Mouse (Mus musculus) heart, postnatal 4 days (tissue): ENCODE data around the gene Grin3b. TPM values are rescaled to one million over a fixed set of nuclear protein-coding genes. Genes with fewer than 3 reads are reported as not detected.
"Not testable (repeated sequence)": the region's sequence is repeated elsewhere in the genome, so short reads cannot be mapped to it uniquely, and the experiment has no call there.

ENCODE experiments used
- DNase-seq: peaks from one replicate; pipeline ENCODE4 v3.0.0; 2021
- total RNA-seq, 2 experiments: library from RNA; stranded (reverse); gene quantifications; 2 replicates each; pipeline ENCODE4 v1.2.3; 2021

Grin3b gene
- total RNA-seq, 2 experiments from 2014 or later, result 0.21 TPM; not detected in 1

GRCm38 (mm10) chr10:79936284-79936910 is 34.1 kb upstream of the Grin3b start:
- DNase-seq, result no peak

DNA sequence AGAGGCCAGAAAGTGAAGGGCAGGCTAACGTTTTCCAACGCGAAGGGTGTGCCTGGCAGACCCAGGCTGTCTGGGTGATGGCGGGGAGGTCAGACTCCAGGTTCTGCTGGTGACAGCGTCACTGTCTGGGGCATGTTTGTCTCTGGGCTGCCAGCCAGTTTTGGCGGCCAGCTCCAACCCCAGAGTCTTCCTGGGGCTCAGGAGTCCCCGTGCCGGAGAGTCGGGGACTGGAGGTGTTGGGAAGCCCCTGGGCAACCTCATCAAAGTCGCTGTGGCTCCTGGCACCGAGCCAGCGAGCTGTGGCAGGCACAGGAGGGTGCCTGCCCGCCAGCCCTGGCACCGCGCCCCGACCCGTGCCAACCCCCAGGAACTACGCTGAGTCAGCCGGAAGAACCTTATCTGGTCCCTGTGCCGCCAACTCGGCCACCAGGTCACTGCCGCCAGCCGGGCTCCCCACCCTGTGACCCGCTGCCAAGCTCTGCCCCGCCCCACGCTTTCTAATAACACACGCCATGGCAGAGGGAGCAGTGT is 33.5 kb upstream of the Grin3b start:
- DNase-seq, result peak; percentile 92

- no peak for DNase-seq
Measured at GRCm38 (mm10) chr10:79937775-79938526, 32.6 kb upstream of the Grin3b start.

DNA sequence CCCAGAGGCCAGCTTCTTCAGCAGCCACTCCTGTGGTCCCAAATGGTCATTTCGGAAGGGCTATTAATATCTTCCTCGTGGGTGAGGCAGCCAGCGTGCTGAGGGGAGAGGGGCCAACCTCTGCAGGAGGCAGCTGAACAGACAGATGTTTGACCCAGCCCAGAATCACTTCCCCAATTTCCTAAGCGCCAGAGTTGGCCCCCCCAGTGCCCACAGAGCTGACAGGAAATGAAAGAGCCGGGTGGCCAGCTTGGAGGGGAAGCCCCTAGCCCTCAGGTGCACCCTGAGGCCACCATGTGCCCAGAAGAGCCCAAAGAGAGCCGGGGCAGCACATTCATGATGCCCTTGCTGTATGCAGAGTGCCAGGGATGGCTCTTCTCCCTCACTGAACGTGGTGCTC is 29.8 kb upstream of the Grin3b start:
- no peak for DNase-seq

DNA sequence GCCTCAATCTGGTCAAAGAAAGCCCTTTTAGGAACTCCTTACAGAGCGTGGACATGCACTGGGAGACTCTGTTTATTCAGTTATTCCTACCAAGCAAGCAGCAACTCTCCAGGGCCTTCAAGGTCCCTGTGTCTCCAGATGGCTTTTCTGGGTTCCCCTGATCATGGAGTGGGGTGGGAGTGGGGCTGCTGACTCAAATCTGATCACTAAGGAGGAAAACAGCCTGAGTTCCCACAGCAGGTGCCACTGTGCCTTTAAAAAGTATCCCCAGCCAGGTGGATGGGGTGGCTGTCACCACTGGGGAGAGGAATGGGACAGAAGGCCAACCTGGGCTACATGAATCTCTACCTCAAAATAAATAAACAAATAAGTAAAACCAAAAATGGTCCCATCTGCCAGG is 27.5 kb upstream of the Grin3b start:
- DNase-seq, result no peak

DNA sequence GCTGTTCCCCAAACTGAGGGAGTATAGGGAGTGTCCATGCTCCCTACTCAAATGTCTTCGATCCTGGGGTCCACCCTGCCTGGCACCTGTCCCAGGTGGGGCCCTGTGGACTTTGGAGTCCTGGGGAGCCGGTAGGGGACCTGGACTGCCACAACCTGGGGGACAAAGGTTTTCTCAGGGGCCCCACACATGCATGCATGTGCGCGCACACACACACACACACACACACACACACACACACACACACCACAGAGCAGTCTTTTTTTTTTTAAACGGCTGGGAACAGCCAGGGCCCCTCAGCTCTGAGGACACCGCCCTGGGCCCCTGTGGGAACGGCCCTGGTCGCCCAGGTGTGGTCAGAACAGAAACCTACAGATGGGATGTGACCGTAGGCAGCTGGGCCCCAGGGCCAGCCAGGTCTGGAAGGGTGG is 27.0 kb upstream of the Grin3b start:
- no peak for DNase-seq

- no peak for DNase-seq
Measured at GRCm38 (mm10) chr10:79945507-79946234, 24.8 kb upstream of the Grin3b start.

DNA sequence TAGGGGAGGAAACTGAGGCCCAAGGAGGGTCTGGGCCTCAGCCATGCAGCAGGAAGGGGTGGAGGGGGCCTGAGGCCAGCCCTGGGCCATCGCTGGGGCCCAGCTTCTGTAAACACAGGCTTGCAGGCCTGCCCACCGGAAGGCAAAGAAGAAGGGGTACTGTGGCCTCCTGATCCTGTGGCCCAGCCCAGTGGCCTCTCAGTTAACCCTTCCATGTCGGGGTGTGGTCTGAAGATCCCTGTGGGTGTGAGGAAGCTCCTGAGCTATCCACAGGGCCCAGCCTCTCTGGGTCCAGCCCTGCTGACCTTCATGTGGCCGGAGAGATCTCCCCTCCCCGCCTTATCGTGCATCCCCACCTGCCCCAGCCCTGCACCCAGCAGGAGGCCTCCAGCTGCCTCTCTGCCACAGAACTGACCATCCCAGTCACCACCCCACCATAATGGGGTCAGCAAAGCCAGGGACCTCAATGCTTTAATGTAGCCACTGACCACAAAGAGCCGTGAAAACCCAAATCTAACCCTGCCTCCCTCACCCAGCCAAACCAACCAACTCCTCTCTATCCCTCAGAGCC is 23.7 kb upstream of the Grin3b start:
- no peak for DNase-seq

DNA sequence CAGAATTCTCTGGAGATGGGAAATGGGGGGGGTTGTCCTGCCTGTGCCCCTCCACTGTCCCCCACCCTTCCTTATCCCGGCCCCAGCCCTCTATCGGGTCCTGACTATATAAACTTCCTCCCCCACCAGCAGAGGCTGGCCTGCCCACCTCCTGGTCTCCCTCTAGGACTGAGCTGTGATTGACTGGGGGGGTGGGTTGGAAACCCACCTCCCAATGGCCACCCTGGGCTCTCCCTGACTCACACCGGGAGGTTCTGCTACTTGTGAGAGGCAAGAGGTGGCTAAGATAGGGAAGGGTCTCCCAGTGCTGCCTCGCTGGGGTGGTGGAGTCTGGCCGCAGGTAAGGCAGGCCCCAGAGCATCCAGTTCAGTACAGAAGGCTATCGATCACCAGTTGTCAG is 23.0 kb upstream of the Grin3b start:
- no peak for DNase-seq

- DNase-seq, result no peak
Measured at GRCm38 (mm10) chr10:79949873-79950272, 20.6 kb upstream of the Grin3b start.

- no peak for DNase-seq
Measured at GRCm38 (mm10) chr10:79950661-79951060, 19.9 kb upstream of the Grin3b start.

DNA sequence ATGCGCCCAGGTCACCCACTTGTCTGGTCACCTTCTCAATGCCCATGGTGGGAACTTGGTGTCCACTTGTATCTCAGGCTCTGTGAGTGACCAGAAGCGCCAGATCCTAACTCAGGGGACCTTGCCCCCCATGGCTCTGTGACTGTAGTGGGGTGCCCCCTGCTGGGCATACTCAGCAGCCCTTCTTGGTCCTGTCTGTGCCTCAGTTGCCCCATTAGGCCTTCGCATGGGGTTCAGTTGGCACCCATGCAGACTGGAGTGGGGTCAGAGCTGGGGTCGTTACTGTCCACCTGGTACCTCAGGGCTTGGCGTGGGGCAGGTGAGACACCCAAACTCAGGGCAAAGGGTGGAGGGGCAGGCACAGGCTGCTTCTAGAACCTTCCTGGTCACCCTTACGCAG is 16.6 kb upstream of the Grin3b start:
- DNase-seq, result peak; percentile 47

GRCm38 (mm10) chr10:79955691-79956090 is 14.8 kb upstream of the Grin3b start:
- DNase-seq, result no peak

DNA sequence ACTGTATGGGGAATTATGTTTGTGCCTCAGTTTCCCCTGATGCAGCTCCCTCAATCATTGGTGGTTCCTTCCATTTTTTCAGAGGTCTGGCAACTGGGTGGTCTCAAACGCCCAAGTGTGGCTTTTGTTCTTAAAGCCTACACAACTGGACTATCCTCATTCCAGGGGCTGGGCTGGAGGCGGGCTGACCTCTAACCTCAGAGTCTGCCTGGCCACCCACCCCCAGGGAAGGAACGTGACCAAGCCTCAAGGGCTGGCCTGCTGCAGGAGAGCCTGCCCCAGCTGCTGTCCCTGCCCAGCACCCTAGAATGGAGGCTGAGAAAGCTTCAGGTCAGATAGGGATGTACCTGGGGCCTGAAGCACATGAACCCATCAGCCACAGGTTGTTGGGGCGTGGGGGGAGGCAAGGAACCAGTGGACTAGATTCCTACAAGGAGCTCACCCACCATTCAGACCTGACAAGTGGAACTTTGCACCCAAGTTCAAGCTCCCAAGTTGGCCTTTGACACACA is 13.8 kb upstream of the Grin3b start:
- DNase-seq, result no peak

DNA sequence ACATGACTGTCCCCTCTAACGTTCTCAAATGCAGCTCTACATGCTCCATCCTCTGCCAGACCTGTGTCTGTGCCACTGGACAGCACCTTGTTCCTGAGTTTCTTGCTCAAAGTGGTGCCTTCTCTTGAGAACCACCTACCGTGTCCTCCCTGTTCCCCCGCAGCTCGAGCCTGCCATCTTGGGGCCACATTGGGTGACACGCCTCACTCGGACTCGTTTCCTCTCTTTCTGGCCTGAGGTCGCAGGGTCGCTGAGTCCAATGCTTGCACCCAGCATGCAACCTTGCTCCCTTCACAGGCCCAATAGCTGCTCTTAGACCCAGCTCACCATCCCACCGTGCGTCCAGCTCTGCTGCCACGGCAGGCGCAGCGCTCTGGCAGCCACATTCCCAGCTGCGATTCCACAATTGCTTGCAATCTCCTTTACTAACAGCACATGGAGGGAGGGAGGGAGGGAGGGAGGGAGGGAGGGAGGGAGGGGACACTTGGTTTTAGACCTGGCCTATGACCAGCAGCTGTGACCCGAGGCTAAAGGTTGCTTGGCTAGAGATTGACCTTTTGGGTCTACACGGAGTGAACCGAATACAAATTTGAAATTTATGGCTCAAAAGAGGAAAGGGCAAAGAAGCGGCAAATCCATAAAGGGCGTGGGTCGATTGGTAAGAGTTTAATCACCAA is 12.2 kb upstream of the Grin3b start:
- DNase-seq, result peak; percentile 89

- not testable (repeated sequence) for DNase-seq
Measured at GRCm38 (mm10) chr10:79959412-79959811, 11.1 kb upstream of the Grin3b start.

DNA sequence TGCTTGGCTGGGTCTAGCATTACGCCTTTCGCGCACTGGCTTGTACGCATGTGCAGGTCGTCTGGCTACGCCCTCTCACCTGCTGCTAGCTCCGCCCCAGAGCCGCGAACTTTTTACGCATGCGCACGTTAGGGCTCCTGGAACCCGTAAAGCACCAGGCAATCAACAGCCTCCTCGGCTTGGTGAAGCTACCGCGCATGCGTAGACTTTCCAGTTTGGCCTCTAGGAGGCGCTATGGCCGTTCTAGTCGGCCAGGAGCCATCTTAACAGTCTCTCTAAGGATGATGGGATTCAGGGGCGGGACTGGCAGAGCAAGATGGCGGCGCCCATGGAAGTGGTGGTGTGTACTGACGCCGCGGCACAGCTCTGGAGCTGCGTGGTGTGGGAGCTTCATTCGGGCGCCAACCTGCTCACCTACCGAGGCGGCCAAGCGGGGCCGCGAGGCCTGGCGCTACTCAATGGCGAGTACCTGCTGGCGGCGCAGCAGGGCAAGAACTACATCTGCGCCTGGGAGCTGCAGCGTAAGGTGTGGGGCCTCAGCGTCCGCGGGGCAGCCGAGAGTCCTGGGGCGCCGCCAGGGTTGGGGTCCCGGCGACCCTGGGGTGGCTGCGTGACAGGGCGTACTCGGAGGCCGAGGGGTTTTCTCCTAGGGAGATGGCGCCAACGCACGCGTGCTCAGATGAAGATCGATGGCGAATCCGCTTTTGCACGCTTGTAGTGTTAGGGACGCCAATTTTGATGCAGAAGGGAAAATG is 10.5 kb upstream of the Grin3b start, which contains the start of gene Wdr18:
Gene Wdr18, plus strand, starts transcription at position 306 of the 755 bp plus-strand sequence.
- DNase-seq, result peak; percentile 100

- no peak for DNase-seq
Measured at GRCm38 (mm10) chr10:79960671-79961294, 9.7 kb upstream of the Grin3b start.

- DNase-seq, result no peak
Measured at GRCm38 (mm10) chr10:79964727-79965126, 5.8 kb upstream of the Grin3b start.

DNA sequence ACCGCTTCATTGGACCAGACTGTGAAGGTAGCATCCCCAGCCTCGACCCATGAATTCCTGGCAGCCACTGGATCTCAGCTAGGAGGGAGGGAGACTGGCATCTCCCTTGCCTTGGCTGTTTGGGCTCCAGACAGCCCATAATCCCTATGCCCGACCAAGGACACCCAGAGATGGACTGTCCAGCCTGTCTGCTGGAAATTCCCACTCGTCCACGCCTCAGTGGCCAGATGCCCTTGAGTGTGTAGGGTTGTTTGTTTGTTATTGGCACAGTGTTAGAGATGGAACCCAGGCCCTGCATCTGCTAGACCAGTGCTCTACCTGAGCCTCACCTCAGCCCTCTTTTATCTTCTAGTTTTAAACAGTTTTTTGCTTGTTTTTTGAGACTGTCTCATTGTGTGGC is 5.2 kb upstream of the Grin3b start:
- DNase-seq, result no peak
